Comparison of ENCODE assay signal across 8 mouse cellular contexts in genomic region chr11:49794342-49795144, GRCm38 (mm10). TPM values are rescaled to one million over a fixed set of nuclear protein-coding genes. Genes with fewer than 3 reads are reported as not detected.
DNase-seq lines count a peak whose midpoint lies in the region; ATAC-seq and TF ChIP-seq lines count a peak whose summit lies in the region.

No protein-coding gene starts in this region.

- TF ChIP-seq EP300 in CH12.LX (IDR thresholded peaks at IDR 0.05; ENCODE audit: low read length): no peak

- no peak overlapping the region for H3K9ac ChIP-seq in CH12.LX (ENCODE audit: insufficient read depth, low read depth)
- H3K9ac ChIP-seq in forebrain, embryonic 11.5 days (ENCODE audit: low read length): peak overlapping the region; percentile 62
- peak overlapping the region; percentile 19; the same call in 1 of the 2 replicates for H3K9ac ChIP-seq in stomach, embryonic 15.5 days

- peak overlapping the region; percentile 33; the same call in 1 of the 2 replicates for H3K4me2 ChIP-seq in CH12.LX (ENCODE audit: insufficient read depth, low read depth, poor library complexity, severe bottlenecking)
- peak overlapping the region; percentile 89 for H3K4me2 ChIP-seq in forebrain, embryonic 11.5 days (ENCODE audit: low read depth, low read length, severe bottlenecking)
- H3K4me2 ChIP-seq in stomach, embryonic 15.5 days: peak overlapping the region; percentile 81

- peak; percentile 58 for ATAC-seq in forebrain, embryonic 11.5 days (replicated peaks; ENCODE audit: low FRiP score)
- ATAC-seq in megakaryocyte progenitor cell, adult 5-6 weeks (replicated peaks; ENCODE audit: poor library complexity): peak; percentile 39
- ATAC-seq in stomach, embryonic 15.5 days (ENCODE audit: insufficient read depth, low FRiP score, low read depth): peak; percentile 36; the same call in 1 of the 2 replicates

- in situ Hi-C loops in CH12.LX (cut with MboI; ENCODE audit: low pct_ligation_motif_present, low pct_unique_long_range_greater_than_20kb, low sequenced_read_pairs): no loop called here

- WGBS in forebrain, embryonic 11.5 days: under 1% methylated on average over 45 of the region's 45 CpGs
- WGBS in stomach, embryonic 15.5 days: 2% methylated on average over 45 of the region's 45 CpGs

- no peak for TF ChIP-seq RAD21 in CH12.LX (IDR thresholded peaks at IDR 0.05; ENCODE audit: low read depth, low read length)

- intact Hi-C loops in heart, postnatal 10 days (cut with DNase I): no loop called here

- peaks cover 8% of the 10 kb centered on the region for H3K27me3 ChIP-seq in CH12.LX (replicated peaks)
- no peaks in the 10 kb centered on the region; the same call in 1 of the 2 replicates for H3K27me3 ChIP-seq in forebrain, embryonic 11.5 days (ENCODE audit: control insufficient read depth, insufficient read depth, low read length)
- no peaks in the 10 kb centered on the region for H3K27me3 ChIP-seq in stomach, embryonic 15.5 days (replicated peaks)

- H3K79me2 ChIP-seq in CH12.LX (replicated peaks; ENCODE audit: control insufficient read depth, extremely low read depth, insufficient read depth, poor library complexity, severe bottlenecking): no peaks in the 10 kb centered on the region

- peaks cover 3% of the 10 kb centered on the region for H3K9me3 ChIP-seq in CH12.LX (replicated peaks; ENCODE audit: low read length)
- no peaks in the 10 kb centered on the region for H3K9me3 ChIP-seq in forebrain, embryonic 11.5 days (ENCODE audit: control insufficient read depth, low read length)
- H3K9me3 ChIP-seq in stomach, embryonic 15.5 days: no peaks in the 10 kb centered on the region

- no peak for TF ChIP-seq POLR2A in CH12.LX (IDR thresholded peaks at IDR 0.05; ENCODE audit: low read depth, low read length)

- H3K4me3 ChIP-seq in CH12.LX (replicated peaks in 1 of 3; ENCODE audit: low read depth in 2 of 3, low read length in 2 of 3, poor library complexity in 1 of 3): no peak overlapping the region
- H3K4me3 ChIP-seq in forebrain, embryonic 11.5 days (ENCODE audit: low read depth, low read length): peak overlapping the region; percentile 53
- H3K4me3 ChIP-seq in stomach, embryonic 15.5 days (replicated peaks): peak overlapping the region; percentile 49

- dilution Hi-C loops in CH12.LX (cut with MboI; ENCODE audit: extremely low pct_ligation_motif_present, extremely low pct_unique_long_range_greater_than_20kb, low sequenced_read_pairs): no loop called here

- DNase-seq in CH12.LX (ENCODE audit: extremely low read depth): no peak
- peak; percentile 23 to 67 for DNase-seq in adrenal gland, adult (ENCODE audit: inconsistent age in 2 of 2, low spot score in 1 of 2)
- DNase-seq in forebrain, embryonic 11.5 days (ENCODE audit: low spot score): peak; percentile 70
- DNase-seq in heart, postnatal 10 days: peak; percentile 45 to 55
- peak; percentile 49 to 67 for DNase-seq in kidney, postnatal 25 days
- no peak for DNase-seq in cerebellum, adult 18-20 months

- H3K4me1 ChIP-seq in CH12.LX (ENCODE audit: control insufficient read depth in 1 of 2, insufficient read depth in 2 of 2): no peaks in the 10 kb centered on the region
- H3K4me1 ChIP-seq in forebrain, embryonic 11.5 days (replicated peaks; ENCODE audit: control insufficient read depth, insufficient read depth, low read length): peaks cover 5% of the 10 kb centered on the region; the same call in 1 of the 2 replicates
- H3K4me1 ChIP-seq in stomach, embryonic 15.5 days: peaks cover 8% of the 10 kb centered on the region; the same call in 1 of the 2 replicates

- TF ChIP-seq CTCF in CH12.LX (conservative IDR thresholded peaks at IDR 0.05 in 1 of 2, IDR thresholded peaks at IDR 0.05 in 1 of 2; ENCODE audit: low read depth in 2 of 2, low read length in 2 of 2): no peak

- no peak overlapping the region for H3K27ac ChIP-seq in CH12.LX (ENCODE audit: insufficient read depth, low read depth)
- H3K27ac ChIP-seq in forebrain, embryonic 11.5 days (ENCODE audit: low read depth, low read length): no peak overlapping the region
- no peak overlapping the region for H3K27ac ChIP-seq in stomach, embryonic 15.5 days

- H3K36me3 ChIP-seq in CH12.LX (replicated peaks in 1 of 2; ENCODE audit: control insufficient read depth in 1 of 2, insufficient read depth in 1 of 2, low read length in 1 of 2): no peaks in the 10 kb centered on the region
- no peaks in the 10 kb centered on the region for H3K36me3 ChIP-seq in forebrain, embryonic 11.5 days (ENCODE audit: control insufficient read depth, insufficient read depth, low read length)
- no peaks in the 10 kb centered on the region for H3K36me3 ChIP-seq in stomach, embryonic 15.5 days

TF ChIP-seq in CH12.LX, 34 proteins besides CTCF, POLR2A, EP300 and RAD21:
- TF ChIP-seq USF1 (IDR thresholded peaks at IDR 0.05; ENCODE audit: low read depth, low read length) (no peak), TBP (conservative IDR thresholded peaks at IDR 0.05; ENCODE audit: low read depth, low read length) (no peak), MAFK (IDR thresholded peaks at IDR 0.05; ENCODE audit: insufficient replicate concordance, low read length) (no peak), JUN (IDR thresholded peaks at IDR 0.05; ENCODE audit: insufficient read depth, low read depth, low read length) (no peak), ZMIZ1 (IDR thresholded peaks at IDR 0.05; ENCODE audit: low read depth, low read length) (no peak), PAX5 (IDR thresholded peaks at IDR 0.05; ENCODE audit: low read length) (no peak), SIN3A (IDR thresholded peaks at IDR 0.05; ENCODE audit: low read length) (no peak)

RNA-seq across cellular contexts. Expression of gene Gfpt2, which starts 0.6 kb away (rescaled TPM):
- total RNA-seq in CH12.LX (2012; rRNA removed) (0.04 TPM in 1 of 2 replicates, not detected in the other), CH12.LX (2014; rRNA removed) (not detected in 2 replicates)
- polyA plus RNA-seq in CH12.LX (2012; ENCODE audit: insufficient read length, low read depth): not detected in 2 replicates
- 11.2 and 14.1 TPM in 2 replicates for polyA plus RNA-seq in forebrain, embryonic 11.5 days (2014; fragmentation: Nextera tagmentation; extraction: Ambion mirVana)
- total RNA-seq in heart, postnatal 10 days (2021): 10 to 100 TPM; 13.0 to 16.7 TPM
- 0.24 and 0.39 TPM in 2 replicates for total RNA-seq in megakaryocyte progenitor cell, adult 5-6 weeks (2015)
- total RNA-seq in megakaryocyte progenitor cell, adult 5-6 weeks (2017): 0.37 TPM in 1 of 2 replicates, not detected in the other
- 8.1 and 8.7 TPM in 2 replicates for polyA plus RNA-seq in stomach, embryonic 15.5 days (2015; fragmentation: Nextera tagmentation; extraction: Ambion mirVana)

RNA-seq across cellular contexts. Expression of gene Mapk9, which starts 52.0 kb away (rescaled TPM):
- total RNA-seq in CH12.LX (2012; rRNA removed): 22.0 and 22.5 TPM in 2 replicates
- 29.3 and 35.3 TPM in 2 replicates for total RNA-seq in CH12.LX (2014; rRNA removed)
- polyA plus RNA-seq in CH12.LX (2012; ENCODE audit: insufficient read length, low read depth): 31.7 and 36.8 TPM in 2 replicates
- 41.4 and 42.9 TPM in 2 replicates for polyA plus RNA-seq in forebrain, embryonic 11.5 days (2014; fragmentation: Nextera tagmentation; extraction: Ambion mirVana)
- total RNA-seq in heart, postnatal 10 days (2021): 10 to 100 TPM; 47.5 to 53.5 TPM
- total RNA-seq in megakaryocyte progenitor cell, adult 5-6 weeks (2015): 32.9 and 40.2 TPM in 2 replicates
- 31.1 and 56.3 TPM in 2 replicates for total RNA-seq in megakaryocyte progenitor cell, adult 5-6 weeks (2017)
- 31.3 and 34.8 TPM in 2 replicates for polyA plus RNA-seq in stomach, embryonic 15.5 days (2015; fragmentation: Nextera tagmentation; extraction: Ambion mirVana)

Comparison
In these comparisons a context has a peak if more than half of its experiments do, and no peak if none do; other contexts are left out.
1. DNase-seq: peak in adrenal gland, adult (2 of 2), forebrain, embryonic 11.5 days (single experiment), heart, postnatal 10 days (2 of 2) and kidney, postnatal 25 days (2 of 2); none in CH12.LX (single experiment) and cerebellum, adult 18-20 months (0 of 2).
2. H3K4me2 ChIP-seq: peak in every context shown above with its lines; median percentile 89 in forebrain, embryonic 11.5 days; 81 in stomach, embryonic 15.5 days; 33 in CH12.LX.
3. H3K4me3 ChIP-seq: peak in forebrain, embryonic 11.5 days (single experiment) and stomach, embryonic 15.5 days (single experiment); none in CH12.LX (0 of 3).
4. RNA of gene Gfpt2, which starts 0.6 kb away (total RNA-seq): 13.0 to 16.7 TPM in heart, postnatal 10 days; 0.24 to 0.39 TPM in megakaryocyte progenitor cell, adult 5-6 weeks and 0.04 TPM in CH12.LX; every median in the first group is over 10 times any median in the second.
5. Peak in every context shown above with its lines, with median percentiles within 50 percentile points of each other: ATAC-seq.